Mouse (Mus musculus): ENCODE measurements around the gene Tm4sf20.

Tm4sf20 gene

DNA sequence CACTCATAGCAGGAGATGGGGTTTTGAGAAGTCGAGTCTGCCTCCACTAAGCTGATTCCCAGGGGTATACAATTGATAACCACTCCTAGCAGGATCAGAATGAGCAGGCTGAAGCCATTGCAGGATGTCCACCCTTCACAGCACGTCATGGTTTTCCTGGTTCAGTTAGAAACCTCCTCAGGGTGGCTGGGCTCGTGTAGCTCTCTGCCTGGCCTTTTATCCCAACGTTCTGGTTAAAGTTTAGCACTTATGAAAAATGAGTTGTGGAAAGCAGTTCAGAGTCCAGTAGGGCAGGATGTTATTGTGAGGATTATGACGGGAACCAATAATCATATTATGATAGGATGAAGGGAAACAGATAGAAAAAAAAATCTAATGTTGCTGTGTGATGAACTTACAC, at the start of gene Tm4sf20:
Gene Tm4sf20 (minus strand): TSS at position 193 of the 400 bp plus-strand sequence.
- no peak for DNase-seq (ENCODE audit: low spot score in 2 of 2)

DNA sequence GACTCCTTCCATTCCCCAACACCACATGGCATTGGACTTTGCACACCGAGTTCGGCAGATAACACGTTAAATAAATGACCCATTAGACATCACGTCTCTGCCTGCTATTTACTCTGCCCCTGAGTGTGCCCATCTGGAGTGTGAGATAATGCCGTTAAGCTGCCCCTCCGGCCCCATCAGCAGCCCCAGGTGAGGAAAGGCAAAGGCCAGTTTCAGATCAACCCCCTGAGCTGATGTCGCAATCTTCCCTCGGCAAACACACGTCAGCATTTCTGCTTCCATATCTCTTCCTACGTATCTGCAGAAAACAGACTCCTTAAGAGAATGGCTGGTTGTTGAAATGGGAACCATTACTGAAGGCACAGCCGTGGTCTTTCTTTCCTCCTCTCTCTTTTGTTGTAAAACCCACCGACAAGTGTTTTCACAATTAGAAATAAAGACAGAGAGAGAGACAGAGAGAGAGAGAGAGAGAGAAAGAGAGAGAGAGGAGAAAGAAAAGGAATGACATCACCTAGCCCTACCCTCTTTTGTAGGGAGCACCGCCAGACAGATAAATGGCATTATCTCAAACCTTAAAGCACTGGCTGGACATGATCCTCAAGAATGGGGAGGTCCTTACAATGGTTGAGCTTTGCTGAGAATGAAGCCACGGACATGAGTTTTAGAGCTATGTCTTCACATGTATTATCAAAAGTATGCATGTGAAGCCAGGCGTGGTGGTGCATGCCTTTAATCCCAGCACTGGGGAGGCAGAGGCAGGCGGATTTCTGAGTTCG, 47.9 kb upstream of the Tm4sf20 start:
- DNase-seq (ENCODE audit: low spot score in 2 of 2): peak; percentile 57 to 72

DNA sequence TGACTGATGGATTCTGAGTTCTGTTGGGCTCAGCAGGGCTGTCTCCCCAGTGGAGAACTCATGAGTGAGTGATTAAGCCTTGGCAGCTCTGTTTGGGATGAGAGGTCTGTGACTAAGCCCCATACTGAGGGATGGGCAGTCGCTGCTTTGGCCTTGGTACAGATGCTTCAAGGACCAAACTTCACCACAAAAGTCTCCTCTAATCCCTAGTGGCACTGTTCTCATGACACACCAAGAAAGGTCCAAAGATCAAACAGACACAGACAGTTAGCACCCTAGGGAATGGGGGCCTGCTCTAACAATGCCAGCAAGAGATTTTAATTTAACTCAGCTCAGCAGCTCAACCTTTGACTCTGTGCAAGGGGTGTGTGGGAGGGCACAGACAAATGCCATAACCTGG, 43.5 kb upstream of the Tm4sf20 start:
- no peak for DNase-seq (ENCODE audit: low spot score in 2 of 2)

DNA sequence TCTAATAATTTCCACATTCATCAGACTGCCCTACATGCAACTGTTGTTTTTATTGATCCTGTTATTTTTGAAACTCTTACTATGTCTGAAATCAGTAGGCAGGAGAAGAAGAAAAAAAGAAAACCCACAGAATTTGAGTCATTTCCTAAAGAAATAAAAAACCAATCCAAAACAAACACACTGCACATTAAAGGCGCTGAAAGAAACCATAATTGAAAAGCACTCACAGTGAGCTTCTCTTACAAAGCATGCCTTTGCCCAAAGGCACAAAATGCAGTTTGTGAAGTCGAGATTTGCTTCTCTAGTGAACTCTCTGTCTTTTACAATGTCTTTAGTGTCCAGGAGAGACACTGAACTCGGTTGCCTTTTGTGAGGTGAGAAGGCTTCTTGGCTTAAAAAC, 40.3 kb upstream of the Tm4sf20 start:
- no peak for DNase-seq (ENCODE audit: low spot score in 2 of 2)

DNA sequence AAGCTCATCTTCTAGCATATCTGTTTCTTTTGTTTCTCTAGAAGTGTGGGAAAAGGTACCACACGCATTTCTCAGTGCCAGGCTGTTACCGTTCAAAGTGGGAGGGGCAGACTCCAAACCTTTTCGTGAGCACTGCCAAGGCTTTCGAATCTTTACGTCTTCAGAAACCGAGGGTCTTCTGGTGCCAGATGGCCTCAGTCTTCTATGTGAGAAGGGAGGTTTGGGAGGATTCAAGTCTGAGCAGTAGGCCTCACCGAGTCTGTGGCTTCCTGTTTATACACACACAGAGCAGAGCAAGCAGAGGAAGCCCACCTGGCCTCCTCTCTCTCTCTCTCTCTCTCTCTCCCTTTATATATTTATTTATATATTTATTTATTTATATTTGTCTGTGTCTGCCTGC, 38.9 kb upstream of the Tm4sf20 start:
- no peak for DNase-seq (ENCODE audit: low spot score in 2 of 2)

DNA sequence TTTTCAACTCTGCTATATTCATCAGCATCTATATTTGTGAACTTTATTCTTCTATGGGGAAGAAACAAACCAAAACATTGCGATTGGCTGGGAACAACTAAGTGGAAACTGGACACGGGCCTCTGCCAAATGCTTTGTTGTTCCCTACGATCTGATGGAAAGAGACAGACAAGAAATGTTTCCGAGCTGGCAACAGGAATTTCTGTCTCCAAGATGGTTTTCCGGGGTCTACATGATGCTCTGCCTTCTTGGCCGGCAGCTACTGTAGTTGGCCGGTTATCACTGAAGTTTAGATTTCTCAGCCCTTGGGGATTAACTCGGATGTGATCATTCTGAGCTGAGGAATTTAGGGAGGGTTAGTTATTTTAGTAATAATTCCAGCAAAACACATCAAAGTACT, 38.1 kb upstream of the Tm4sf20 start:
- DNase-seq (ENCODE audit: low spot score in 2 of 2): no peak

DNA sequence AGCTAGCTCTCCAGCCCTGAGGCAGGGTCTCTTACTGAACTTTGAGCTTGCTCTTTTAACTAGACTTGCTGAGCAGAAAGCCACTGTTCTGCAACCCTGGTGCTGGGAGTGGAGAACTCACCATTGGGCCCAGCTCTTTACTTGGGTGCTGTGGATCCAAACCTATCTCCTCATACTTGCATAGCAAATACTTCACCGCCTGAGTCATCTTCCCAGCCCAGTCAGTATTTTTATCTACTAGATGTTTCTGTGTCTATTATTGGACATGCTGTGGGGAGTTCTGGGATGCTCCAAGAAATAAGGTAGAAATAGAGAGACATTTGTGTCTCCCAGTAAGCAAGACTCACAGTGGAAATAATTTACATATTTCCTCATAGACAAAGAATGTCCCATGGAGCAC, 35.8 kb upstream of the Tm4sf20 start:
- DNase-seq (ENCODE audit: low spot score in 2 of 2): no peak

DNA sequence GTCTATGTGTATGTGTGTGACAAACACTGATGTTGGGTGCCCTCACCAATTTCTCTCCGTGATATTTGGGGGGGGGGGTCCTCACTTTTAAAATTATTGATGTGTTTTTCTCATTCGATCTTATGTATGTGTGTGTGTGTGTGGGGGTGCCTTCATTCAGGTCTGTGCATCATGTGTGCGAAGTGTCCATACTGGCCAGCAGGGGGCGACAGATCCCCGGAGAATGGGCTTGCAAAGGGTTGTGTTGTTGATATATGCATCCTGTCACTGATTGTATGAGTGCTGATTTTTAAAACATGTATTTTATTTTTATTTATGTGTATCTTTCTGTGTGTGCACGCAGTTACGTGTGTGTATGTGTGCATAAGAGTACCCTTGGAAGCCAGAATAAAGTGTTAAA, 35.3 kb upstream of the Tm4sf20 start:
- peak in 1 of 2 experiments; percentile 64 for DNase-seq (ENCODE audit: low spot score in 2 of 2)

DNA sequence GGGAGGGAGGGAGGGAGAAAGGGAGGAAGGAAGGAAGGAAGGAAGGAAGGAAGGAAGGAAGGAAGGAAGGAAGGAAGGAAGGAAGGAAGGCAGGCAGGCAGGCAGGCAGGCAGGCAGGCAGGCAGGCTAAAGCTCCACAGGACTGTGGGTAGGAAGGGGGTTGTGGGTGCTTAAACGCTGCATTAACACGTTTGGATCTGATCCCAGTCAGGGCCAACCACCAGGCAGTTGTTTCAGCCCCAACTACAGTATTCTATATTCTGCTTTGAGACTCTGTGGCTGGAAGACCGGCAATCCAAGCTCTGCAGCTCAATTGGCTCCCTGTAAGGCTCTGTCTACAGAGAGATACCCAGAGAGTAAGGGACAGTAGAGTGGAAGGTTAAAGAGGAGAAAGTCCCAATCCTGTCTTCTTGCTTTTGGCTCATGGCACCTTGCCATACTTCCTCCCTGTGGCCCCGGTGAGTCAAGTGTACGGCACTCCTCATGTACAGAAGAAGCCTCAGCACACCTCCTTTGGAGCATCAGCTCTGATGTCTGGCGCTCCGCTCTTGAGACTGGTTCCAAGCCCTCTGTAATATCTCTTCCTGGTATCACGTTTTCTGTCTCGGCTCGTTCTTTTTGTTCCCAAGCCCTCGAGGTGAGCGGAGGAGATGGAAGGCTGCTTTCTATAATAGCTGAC, 33.0 kb upstream of the Tm4sf20 start:
- DNase-seq (ENCODE audit: low spot score in 2 of 2): no peak

DNA sequence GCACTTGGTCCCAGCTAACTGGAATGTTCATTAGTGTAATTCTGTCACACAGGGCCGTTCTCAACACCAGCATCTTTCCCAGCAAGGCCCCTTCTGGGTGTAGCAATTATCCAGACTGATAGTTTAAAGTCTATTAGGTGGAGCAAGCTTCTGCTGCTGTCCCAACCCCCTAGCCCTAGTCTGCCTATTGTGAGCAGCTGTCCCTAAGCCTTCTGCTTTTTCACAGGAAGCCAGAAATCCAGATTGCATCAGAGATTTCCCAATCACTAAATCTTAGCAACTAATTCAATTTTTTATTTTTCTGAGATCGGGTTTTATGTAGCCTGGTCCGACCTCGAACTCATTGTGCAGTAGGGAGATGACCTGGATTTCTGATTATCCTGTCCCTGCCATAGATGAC, 30.7 kb upstream of the Tm4sf20 start:
- no peak for DNase-seq (ENCODE audit: low spot score in 2 of 2)

DNA sequence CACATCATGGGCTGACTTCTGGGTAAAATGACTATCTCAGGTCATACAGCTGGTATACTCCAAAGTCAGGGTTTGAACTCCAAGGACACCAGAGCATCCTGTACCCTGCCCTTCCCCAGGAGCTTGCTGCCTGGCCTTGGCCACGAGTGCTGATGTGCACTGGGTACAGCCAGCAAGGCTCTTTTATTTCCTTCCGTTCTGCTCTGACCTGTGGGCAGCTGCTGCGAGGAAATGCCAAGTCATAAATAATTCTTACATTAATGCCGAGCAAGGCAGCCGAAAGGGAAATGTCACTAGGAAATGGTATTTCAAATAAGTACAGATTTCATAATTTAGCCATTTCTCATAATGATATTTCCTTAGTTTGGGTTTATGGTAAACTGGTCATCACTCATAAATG, 30.0 kb upstream of the Tm4sf20 start:
- no peak for DNase-seq (ENCODE audit: low spot score in 2 of 2)

DNA sequence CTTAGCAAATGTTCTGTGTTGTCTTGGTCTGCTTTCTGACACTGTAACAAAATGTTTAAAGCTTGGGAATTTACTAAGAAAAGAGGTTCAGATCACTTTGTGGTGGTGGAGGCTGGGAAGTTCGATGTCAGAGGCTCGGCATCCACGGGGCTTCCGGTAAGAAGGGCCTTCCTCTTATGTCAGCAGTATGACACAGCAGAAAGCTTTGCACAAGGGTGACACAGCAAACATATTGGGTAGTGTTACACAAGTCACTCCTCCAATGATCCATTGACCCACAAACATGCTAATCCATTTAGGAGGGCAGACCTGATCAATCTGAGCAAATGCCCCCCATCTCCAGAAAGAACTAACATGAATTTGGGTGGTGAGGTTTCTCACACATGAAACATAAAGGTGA, 28.8 kb upstream of the Tm4sf20 start:
- DNase-seq (ENCODE audit: low spot score in 2 of 2): no peak

DNA sequence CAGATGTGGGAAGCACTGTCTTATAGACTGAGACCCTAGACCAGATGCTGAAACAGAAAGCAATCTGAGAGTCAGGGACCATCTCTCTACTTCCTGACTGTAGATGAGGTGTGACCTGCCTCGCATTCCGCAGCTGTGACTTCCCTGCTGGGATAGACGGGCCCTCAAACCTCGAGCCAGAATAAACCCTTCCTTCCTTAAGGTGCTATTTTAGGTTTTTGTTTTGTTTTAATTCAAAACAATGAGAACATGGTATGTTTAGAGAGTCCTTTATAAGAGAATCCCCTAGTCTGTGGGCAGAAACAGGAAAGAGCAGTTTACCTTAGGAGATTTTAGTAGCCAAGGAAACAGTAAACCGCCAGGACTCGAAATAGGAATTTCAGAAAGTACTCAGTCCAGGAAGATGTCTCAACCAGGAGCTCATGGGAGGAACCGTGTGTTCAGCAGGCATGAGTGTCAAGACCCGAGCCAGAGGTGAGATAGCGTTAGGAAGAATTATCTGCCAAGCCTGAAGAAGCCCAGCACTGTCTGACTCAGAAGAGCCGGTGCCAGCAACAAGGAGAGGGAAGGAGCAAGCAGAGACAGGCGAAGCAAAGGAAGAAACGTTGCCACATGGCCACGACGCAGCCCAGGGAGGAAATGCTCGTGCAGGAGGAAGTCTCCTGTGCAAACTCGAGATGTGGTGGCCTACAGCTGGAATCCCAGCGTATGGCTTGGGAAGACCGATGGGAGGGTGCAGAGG, 27.6 kb upstream of the Tm4sf20 start:
- no peak for DNase-seq (ENCODE audit: low spot score in 2 of 2)

DNA sequence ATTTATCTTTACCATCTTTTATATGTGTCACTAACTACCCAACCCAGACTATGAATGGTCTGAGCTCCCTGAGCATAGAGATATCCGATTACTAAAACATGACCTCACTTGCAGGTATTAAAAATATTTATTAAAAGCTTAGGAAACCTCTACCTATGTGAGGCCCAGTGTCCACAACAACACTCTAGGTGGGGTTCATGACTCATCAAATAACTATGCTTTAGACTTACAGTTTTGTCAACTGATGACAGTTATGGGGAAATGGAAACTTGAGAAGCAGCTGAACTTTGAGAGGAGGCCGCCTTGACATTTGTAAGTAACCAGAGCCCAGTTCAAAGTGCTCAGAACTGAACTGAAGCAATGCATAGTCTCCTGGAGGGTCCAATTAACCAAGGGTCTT, 26.9 kb upstream of the Tm4sf20 start:
- no peak for DNase-seq (ENCODE audit: low spot score in 2 of 2)

DNA sequence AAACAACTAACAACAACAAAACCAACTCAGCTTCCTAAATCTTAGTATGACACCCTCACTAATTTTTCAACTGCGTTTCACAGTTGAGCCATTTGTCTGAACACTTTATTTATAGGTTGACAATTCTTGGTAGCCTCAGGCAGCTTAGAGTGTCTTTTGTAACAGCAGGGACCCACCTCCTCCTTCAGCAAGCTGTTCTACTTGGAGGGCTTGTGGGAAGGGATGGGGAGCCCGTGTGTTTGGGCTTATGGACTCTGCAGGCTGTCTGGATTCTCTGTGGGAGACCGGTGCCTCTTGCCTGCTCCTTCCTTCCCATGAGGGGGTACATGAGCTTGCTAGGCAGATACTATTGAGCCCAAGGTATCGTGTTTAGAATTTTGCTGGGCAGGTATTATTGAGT, 25.7 kb upstream of the Tm4sf20 start:
- no peak for DNase-seq (ENCODE audit: low spot score in 2 of 2)

DNA sequence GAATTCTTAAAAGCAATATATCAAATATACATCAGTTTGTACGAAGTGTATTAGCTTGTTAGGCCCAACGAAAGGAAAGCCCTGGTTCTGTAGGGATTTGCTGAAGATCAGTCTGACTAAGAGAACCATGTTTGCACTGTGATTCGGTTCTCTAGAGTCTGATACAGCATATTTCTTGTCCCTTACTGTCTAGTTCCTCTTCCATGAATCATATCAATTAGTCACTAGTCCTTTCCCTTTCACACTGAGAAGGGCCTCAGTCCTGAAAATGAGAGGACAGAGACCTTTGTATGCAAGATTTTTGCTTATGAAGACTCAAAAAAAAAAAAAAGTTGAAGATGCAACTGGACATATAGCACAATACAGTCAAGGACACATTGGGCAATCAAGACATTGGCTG, 24.8 kb upstream of the Tm4sf20 start:
- no peak for DNase-seq (ENCODE audit: low spot score in 2 of 2)

DNA sequence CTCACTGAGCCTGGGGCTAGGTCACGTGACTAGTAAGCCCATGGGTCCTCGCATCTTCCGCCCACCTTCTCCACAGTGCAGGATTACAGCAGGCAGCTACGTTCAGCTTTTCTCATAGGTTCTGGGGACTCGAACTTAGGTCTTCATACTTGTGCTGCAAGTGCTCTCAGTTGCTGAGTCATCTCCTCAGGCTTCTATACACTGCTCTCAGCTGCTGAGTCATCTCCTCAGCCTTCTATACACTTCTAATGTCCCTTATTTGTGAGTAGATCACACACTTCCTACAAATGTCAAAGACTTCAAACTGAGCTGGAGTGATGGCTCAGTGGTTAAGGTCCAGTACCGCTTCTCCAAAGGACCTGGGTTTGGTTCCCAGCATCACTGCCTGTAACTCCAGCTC, 24.0 kb upstream of the Tm4sf20 start:
- no peak for DNase-seq (ENCODE audit: low spot score in 2 of 2)

DNA sequence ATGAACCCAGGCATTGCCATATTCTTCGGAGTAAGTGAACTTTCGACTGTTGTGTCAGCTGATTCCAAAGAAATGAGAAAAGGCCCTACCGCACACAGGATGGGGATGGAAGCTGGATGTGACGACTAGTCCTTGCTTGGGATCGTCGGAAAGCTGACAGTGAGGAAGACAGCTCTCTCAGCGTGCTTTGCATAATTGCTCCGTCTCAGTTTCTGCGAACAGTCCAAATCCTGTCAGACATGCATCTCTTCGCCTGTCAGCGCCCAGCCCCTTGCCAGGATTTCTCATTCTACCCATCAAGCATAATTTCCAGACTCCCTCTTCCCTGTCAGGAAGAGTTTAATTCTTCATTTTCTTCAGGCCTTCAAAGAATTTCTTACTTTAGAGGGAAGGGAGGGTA, 22.8 kb upstream of the Tm4sf20 start:
- no peak for DNase-seq (ENCODE audit: low spot score in 2 of 2)

DNA sequence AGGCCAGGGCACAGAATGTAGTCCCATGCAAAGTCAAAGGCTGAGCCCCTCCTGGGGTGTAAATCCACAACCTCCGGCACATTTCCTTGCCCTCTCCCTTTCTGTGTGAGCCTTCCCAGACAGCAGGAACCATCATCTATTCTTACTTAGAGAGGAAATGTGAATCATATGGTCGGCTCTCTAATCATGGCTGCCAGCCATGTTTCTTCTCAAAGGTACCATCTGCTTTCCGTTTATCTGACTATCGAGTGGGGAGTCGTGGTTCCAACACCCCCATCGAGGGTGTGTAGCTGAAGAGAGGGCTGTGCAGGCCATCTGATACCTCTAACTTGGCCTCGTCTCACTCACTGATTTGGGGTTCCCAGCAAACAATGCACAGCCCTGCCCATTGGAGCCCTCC, 19.8 kb upstream of the Tm4sf20 start:
- DNase-seq (ENCODE audit: low spot score in 2 of 2): no peak

DNA sequence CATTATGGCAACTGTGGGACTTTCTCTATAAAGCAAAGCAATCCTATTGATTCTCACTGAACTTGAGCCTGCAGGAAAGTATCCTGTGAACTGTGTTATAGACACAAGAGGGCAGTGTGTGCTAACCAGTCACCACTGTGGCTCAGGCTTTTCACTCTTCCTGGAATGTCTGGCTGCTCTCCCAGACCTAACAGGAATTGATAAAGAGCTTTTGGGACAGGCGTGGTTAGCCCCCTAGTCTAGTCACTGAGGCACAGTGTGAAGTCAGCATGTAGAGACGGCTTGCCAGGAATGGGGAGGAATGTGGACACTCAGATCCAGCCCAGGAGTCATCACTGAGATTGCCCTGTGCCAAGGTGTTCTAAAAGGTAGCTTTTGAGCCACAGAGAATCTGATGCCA, 19.2 kb upstream of the Tm4sf20 start:
- DNase-seq (ENCODE audit: low spot score in 2 of 2): peak in 1 of 2 experiments; percentile 29

DNA sequence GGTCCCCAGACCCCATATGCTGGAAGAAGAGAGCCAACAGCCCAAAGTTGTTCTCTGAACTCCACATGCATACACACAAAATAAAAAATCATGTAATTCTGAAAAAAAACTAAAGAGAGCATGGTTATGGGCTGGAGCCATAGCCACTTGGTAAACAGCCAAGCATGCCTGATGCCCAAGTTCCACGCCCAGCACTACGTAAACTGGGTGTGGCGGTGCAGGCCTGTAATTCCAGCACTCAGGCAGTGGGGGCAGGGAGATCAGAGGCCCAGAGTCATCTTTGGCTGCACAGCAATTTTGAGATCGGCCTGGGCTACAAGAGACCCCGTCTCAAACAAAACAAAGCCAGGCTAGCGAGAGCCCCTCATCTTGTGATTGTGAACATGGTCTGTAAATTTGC, 17.3 kb upstream of the Tm4sf20 start:
- no peak for DNase-seq (ENCODE audit: low spot score in 2 of 2)

DNA sequence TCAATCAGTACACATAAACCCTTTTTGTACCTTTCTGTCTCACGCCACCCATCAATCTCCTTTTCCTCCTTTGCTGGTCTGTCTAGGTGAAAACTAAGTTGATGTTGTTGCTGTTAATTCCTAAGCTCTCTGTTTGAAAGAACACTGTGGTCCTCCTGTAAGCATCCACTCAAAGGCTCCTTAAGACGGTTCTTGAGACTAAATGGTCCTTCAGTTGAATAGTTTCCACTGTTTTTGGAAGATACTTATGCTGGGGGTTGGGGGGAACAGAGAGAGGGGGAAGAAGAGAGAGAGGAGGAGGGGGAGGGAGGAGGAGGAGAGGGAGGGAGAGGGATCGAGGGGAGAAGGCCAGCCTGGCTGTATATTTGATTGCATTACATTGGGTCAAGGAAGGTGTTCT, 15.3 kb upstream of the Tm4sf20 start:
- no peak for DNase-seq (ENCODE audit: low spot score in 2 of 2)

DNA sequence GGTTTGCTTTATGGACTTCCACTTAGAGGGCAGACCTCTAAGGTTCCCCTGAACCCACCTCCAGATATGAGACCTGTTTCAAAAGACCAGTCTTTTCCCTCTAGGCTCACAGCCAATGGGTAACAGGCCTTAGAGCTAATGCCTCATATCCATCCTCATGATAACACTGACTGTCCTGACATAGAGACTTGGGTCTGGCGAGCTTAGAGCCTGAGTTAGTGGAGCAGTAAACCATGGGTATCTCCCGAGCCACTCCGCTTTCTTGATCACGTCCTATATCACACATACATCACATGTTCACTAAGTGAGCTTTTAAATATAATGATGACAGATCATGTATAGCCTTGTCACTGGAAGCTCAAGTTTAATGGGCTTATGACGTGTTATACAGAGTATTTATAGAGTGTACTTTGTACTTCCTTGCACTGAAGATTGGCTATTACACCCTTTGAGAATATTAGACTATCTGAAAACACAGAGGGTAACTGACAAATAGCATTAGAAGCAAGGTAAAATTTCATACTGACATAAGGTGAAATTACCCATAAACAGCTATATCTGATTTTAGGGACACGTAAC, 11.2 kb upstream of the Tm4sf20 start:
- DNase-seq (ENCODE audit: low spot score in 2 of 2): no peak
